Mouse (Mus musculus) heart, embryonic 15.5 days (tissue): ENCODE data around the gene Klk8. TPM values are rescaled to one million over a fixed set of nuclear protein-coding genes. Genes with fewer than 3 reads are reported as not detected.

Source experiments
- ATAC-seq: fragments of 200-750 bp; cut with Nextera tagmentation; replicated peaks from 2 replicates; pipeline ENCODE4 v1.8.0; 2017; ENCODE audit warnings: low read depth, moderate TSS enrichment; ENCODE audit not compliant: insufficient number of reproducible peaks, insufficient read depth, low FRiP score
- H3K27ac ChIP-seq: fragments of 300-500 bp; sonication (generic); 2 replicates; pipeline ENCODE4 v1.5.1; 2015; ENCODE audit warnings: mild to moderate bottlenecking, inconsistent platforms
- H3K27me3 ChIP-seq: fragments of 300-500 bp; sonication (generic); 2 replicates; pipeline ENCODE4 v1.6.1; 2015; ENCODE audit warnings: inconsistent platforms
- H3K36me3 ChIP-seq: fragments of 300-500 bp; sonication (generic); 2 replicates; pipeline ENCODE4 v1.6.1; 2015; ENCODE audit warnings: mild to moderate bottlenecking, inconsistent platforms
- H3K4me1 ChIP-seq: fragments of 300-500 bp; sonication (generic); replicated peaks from 2 replicates; pipeline ENCODE4 v1.6.1; 2015; ENCODE audit warnings: inconsistent platforms
- H3K4me2 ChIP-seq: fragments of 300-500 bp; sonication (generic); 2 replicates; pipeline ENCODE4 v1.6.1; 2015; ENCODE audit warnings: inconsistent platforms, mild to moderate bottlenecking, moderate library complexity
- H3K4me3 ChIP-seq: fragments of 300-500 bp; sonication (generic); 2 replicates; pipeline ENCODE4 v1.5.1; 2015; ENCODE audit warnings: mild to moderate bottlenecking, inconsistent platforms
- H3K9ac ChIP-seq: fragments of 300-500 bp; sonication (generic); 2 replicates; pipeline ENCODE4 v1.6.1; 2015; ENCODE audit warnings: mild to moderate bottlenecking, inconsistent platforms
- H3K9me3 ChIP-seq: fragments of 300-500 bp; sonication (generic); replicated peaks from 2 replicates; pipeline ENCODE4 v1.6.1; 2016; ENCODE audit warnings: inconsistent platforms
- WGBS: fragments of 180-500 bp; shearing (Covaris S2); methylation state at CpG from one replicate; pipeline ENCODE4 v1.1.7; 2015; ENCODE audit warnings: mixed read lengths; 5-methylcytosine and 5-hydroxymethylcytosine counted together
- polyA plus RNA-seq: library from polyadenylated mRNA; unstranded; fragments of >200 nt; fragmentation: Nextera tagmentation; extraction: Ambion mirVana; gene quantifications from 2 replicates; pipeline ENCODE4 v1.2.1, GENCODE M21; 2015

The Klk8 gene
- polyA plus RNA-seq, 1 experiment from 2014 or later, result 17.0 TPM

DNA sequence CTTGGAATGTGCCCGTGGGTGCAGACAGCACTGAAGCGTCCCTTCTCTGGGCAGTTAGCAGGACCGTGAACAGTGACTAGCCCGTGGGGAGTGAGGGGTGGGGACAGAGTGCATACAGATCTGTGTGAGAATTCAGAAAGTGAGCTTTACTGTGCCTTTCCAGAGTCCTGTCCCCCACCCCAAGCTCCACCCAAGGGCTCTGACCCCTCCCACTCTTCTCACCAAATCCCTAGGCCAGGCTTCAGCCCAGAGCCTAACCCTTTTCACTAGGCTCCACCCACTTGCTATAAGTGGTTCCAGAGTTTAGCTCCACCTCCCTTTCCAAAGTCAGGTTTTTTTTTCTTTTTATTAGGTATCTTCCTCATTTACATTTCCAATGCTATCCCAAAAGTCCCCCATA lies 46.4 kb downstream of the Klk8 start:
- Histone ChIP-seq H3K9ac (no peak overlapping the region), H3K4me1 (no peaks in the 10 kb centered on the region), H3K27ac (no peak overlapping the region), H3K36me3 (no peaks in the 10 kb centered on the region), H3K4me3 (no peak overlapping the region), H3K9me3 (no peaks in the 10 kb centered on the region), H3K4me2 (no peak overlapping the region), H3K27me3 (no peaks in the 10 kb centered on the region)
- ATAC-seq, result no peak
- 89% methylated on average over 4 of the region's 4 CpGs for WGBS

DNA sequence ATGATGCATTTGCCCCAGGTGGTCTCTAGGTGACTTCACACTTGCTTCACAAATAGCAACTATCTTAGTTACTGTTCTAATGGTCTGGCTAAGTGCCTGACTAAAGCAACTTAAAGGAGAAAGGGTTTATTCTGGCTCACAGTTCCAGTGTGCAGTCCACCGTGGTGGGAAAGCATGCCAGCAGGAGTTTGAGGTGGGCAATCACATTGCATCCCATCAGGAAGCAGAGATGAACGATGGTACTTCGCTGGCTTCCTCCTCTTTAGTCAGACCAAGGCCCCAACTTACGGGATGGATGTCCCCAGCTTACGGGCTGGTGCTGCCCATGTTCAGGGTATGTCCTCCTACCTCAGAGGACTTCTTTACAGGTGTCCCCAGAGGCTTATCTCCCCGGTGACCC lies 54.2 kb downstream of the Klk8 start:
- no peaks in the 10 kb centered on the region for H3K36me3 ChIP-seq
- H3K27ac ChIP-seq, result no peak overlapping the region
- H3K9ac ChIP-seq, result no peak overlapping the region
- H3K4me2 ChIP-seq, result no peak overlapping the region
- no peaks in the 10 kb centered on the region for H3K4me1 ChIP-seq
- WGBS, result 88% methylated on average over 6 of the region's 6 CpGs
- H3K9me3 ChIP-seq, result no peaks in the 10 kb centered on the region
- H3K27me3 ChIP-seq, result no peaks in the 10 kb centered on the region
- H3K4me3 ChIP-seq, result no peak overlapping the region
- ATAC-seq, result no peak

Other genes starting within 250 kb of the Klk8 start
- gene Zfp658, start 235.3 kb upstream of the Klk8 start, polyA plus RNA-seq, result 1.3 and 1.5 TPM in 2 replicates
- gene Zfp719, start 218.0 kb upstream of the Klk8 start, polyA plus RNA-seq, result 6.0 and 7.9 TPM in 2 replicates
- gene Zfp819, start 190.4 kb upstream of the Klk8 start, polyA plus RNA-seq, result not detected in 2 replicates
- not detected in 2 replicates for gene Ceacam18, start 162.9 kb upstream of the Klk8 start, polyA plus RNA-seq
- 0.47 and 1.0 TPM in 2 replicates for gene Siglece, start 137.4 kb upstream of the Klk8 start, polyA plus RNA-seq
- 4.9 and 8.7 TPM in 2 replicates for gene Ctu1, start 125.6 kb upstream of the Klk8 start, polyA plus RNA-seq
- not detected in 2 replicates for gene Klk14, start 107.2 kb upstream of the Klk8 start, polyA plus RNA-seq
- 0.19 and 0.34 TPM in 2 replicates for gene Klk13, start 85.0 kb upstream of the Klk8 start, polyA plus RNA-seq
- gene Klk12, start 28.7 kb upstream of the Klk8 start, polyA plus RNA-seq, result not detected in 2 replicates
- gene Klk11, start 23.0 kb upstream of the Klk8 start, polyA plus RNA-seq, result 0.11 and 0.20 TPM in 2 replicates
- 0.31 and 1.2 TPM in 2 replicates for gene Klk10, start 16.5 kb upstream of the Klk8 start, polyA plus RNA-seq
- not detected in 2 replicates for gene Klk9, start 5.7 kb upstream of the Klk8 start, polyA plus RNA-seq
- 0.08 TPM in 1 of 2 replicates, not detected in the other for gene Klk7, start 13.7 kb downstream of the Klk8 start, polyA plus RNA-seq
- gene Klk6, start 26.9 kb downstream of the Klk8 start, polyA plus RNA-seq, result not detected in 2 replicates
- gene Klk5, start 44.4 kb downstream of the Klk8 start, polyA plus RNA-seq, result not detected in 2 replicates
- gene Klk4, start 83.6 kb downstream of the Klk8 start, polyA plus RNA-seq, result 0.18 TPM in 1 of 2 replicates, not detected in the other
- not detected in 2 replicates for gene Klk15, start 136.2 kb downstream of the Klk8 start, polyA plus RNA-seq
- not detected in 2 replicates for gene Klk1b8, start 153.1 kb downstream of the Klk8 start, polyA plus RNA-seq
- not detected in 2 replicates for gene Klk1b1, start 169.2 kb downstream of the Klk8 start, polyA plus RNA-seq
- gene Klk1b9, start 178.5 kb downstream of the Klk8 start, polyA plus RNA-seq, result not detected in 2 replicates
- gene Klk1b11, start 198.3 kb downstream of the Klk8 start, polyA plus RNA-seq, result not detected in 2 replicates
- gene Klk1b26, start 214.6 kb downstream of the Klk8 start, polyA plus RNA-seq, result not detected in 2 replicates